28 mouse cellular contexts compared by ENCODE assay signal in the genomic region with DNA sequence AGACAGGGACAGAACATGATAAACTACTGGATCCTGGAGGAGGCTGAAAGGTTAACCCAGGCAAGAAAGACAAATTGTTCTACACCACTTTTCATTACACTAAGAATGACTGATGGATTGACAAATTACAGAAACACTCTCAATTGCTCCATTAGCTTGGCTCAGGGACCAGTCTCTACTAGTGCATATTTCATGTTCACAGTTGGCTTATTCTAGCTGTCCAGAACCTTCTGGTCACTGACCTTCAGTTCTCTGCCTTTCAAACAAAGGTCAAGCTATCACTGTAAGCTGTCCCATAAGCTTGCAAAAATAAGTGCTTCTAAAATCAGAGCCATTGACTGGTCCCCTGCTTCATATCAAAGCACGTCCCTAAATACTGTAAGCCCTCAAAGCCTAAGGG.
"Had no signal": no experiment of that assay in that cellular context is flagged by ENCODE, and none has a peak within 500 bp of the region (broad histone marks: within the 10 kb centered on the region; RNA-seq: fewer than 3 reads in every experiment).

No protein-coding gene starts in this region.

- H3K4me1 ChIP-seq: embryonic facial prominence, embryonic 12.5 days; embryonic facial prominence, embryonic 13.5 days; embryonic facial prominence, embryonic 15.5 days; forebrain, embryonic 15.5 days had no signal

- H3K4me2 ChIP-seq: embryonic facial prominence, embryonic 12.5 days; embryonic facial prominence, embryonic 13.5 days; embryonic facial prominence, embryonic 15.5 days; forebrain, embryonic 12.5 days; forebrain, embryonic 13.5 days; forebrain, embryonic 15.5 days had no signal

- H3K36me3 ChIP-seq: embryonic facial prominence, embryonic 10.5 days; embryonic facial prominence, embryonic 12.5 days; embryonic facial prominence, embryonic 13.5 days; embryonic facial prominence, embryonic 15.5 days; forebrain, embryonic 10.5 days; forebrain, embryonic 12.5 days; forebrain, embryonic 15.5 days had no signal

- H3K27ac ChIP-seq: embryonic facial prominence, embryonic 10.5 days; embryonic facial prominence, embryonic 12.5 days; embryonic facial prominence, embryonic 13.5 days; embryonic facial prominence, embryonic 15.5 days; forebrain, embryonic 10.5 days; forebrain, embryonic 12.5 days; forebrain, embryonic 13.5 days; forebrain, embryonic 15.5 days; gastrocnemius, adult 2 months had no signal

- H3K9me3 ChIP-seq: embryonic facial prominence, embryonic 10.5 days; embryonic facial prominence, embryonic 12.5 days; embryonic facial prominence, embryonic 13.5 days; embryonic facial prominence, embryonic 15.5 days; forebrain, embryonic 10.5 days; forebrain, embryonic 12.5 days; forebrain, embryonic 13.5 days; forebrain, embryonic 15.5 days had no signal

- DNase-seq: cerebellum, adult 18-20 months; cerebellum, adult 2 months; cerebellum, adult 8-10 months; cerebellum, adult 9-10 months; cerebellum, adult 9-11 months; cerebellum, postnatal 10 days; cerebellum, postnatal 14 days; cerebellum, postnatal 25 days; cerebellum, postnatal 36 days; embryo, embryonic 11 days; forebrain, postnatal 0 days; gastrocnemius, adult 2 months; gastrocnemius, postnatal 10 days; gastrocnemius, postnatal 14 days; gastrocnemius, postnatal 25 days; gastrocnemius, postnatal 36 days; heart, adult 18-20 months had no signal

- H3K27me3 ChIP-seq: embryonic facial prominence, embryonic 12.5 days; embryonic facial prominence, embryonic 13.5 days; embryonic facial prominence, embryonic 15.5 days; forebrain, embryonic 12.5 days; forebrain, embryonic 13.5 days; forebrain, embryonic 15.5 days had no signal

- H3K4me3 ChIP-seq: embryonic facial prominence, embryonic 10.5 days; embryonic facial prominence, embryonic 12.5 days; embryonic facial prominence, embryonic 13.5 days; embryonic facial prominence, embryonic 15.5 days; erythroblast, embryonic 14.5 days; forebrain, embryonic 10.5 days; forebrain, embryonic 12.5 days; forebrain, embryonic 13.5 days; forebrain, embryonic 15.5 days; gastrocnemius, adult 2 months had no signal

- ATAC-seq: forebrain, embryonic 13.5 days; forebrain, embryonic 14.5 days; forebrain, embryonic 15.5 days; forebrain, embryonic 16.5 days; forebrain, postnatal 0 days had no signal

- H3K9ac ChIP-seq: embryonic facial prominence, embryonic 12.5 days; embryonic facial prominence, embryonic 13.5 days; embryonic facial prominence, embryonic 15.5 days; forebrain, embryonic 12.5 days; forebrain, embryonic 13.5 days; forebrain, embryonic 15.5 days; forebrain, postnatal 0 days had no signal
